Mouse (Mus musculus) heart, adult 18-20 months (tissue): ENCODE measurements at regions not wholly inside any gene's neighbourhood (a gene's known extent, or its start where the extent isn't known, plus 50 kb on each side); places are given as distances from the start of the nearest gene placed in this dataset.

ENCODE experiments used
- microRNA-seq, 2 experiments: library from miRNA; unstranded; fragments of <30 nt; microRNA quantifications; one replicate each; pipeline ENCODE4 v1.2.0; 2022

Small RNAs in the stretch of these regions (microRNA-seq; reads per million reads assigned to microRNA genes)
- gene Gm23292, result 0 reads per million in 2 experiments
